Mouse (Mus musculus) lung, adult 2 months (tissue): ENCODE measurements around the gene Adcy10.

ENCODE experiments used
- CTCF ChIP-seq: fragments of 200-500 bp; IDR thresholded peaks from 2 replicates; pipeline ENCODE4 v1.5.1; 2011; ENCODE audit warnings: mild to moderate bottlenecking, low read length, control low read depth; ENCODE audit not compliant: insufficient read depth
- POLR2A ChIP-seq: fragments of 200-500 bp; IDR thresholded peaks from 2 replicates; pipeline ENCODE4 v1.6.1; 2011; ENCODE audit warnings: low read depth, mild to moderate bottlenecking, control low read depth, low read length, borderline replicate concordance; ENCODE audit errors: extremely low read depth

DNA sequence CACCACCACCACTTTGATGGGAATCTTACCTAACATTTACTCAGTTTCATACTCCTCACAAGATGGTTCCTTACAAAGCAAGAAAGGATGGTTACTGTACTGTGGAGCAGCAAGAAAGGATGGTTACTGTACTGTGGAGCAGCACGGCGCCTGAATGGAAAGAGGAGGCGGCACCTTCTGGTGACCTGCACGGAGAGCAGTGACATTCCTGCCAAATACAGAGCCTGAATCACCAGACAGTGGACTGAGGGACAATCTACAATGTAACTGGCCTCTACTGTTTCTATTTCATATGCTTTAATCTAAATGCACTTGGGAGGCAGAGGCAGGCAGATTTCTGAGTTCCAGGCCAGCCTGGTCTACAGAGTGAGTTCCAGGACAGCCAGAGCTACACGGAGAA is 140.1 kb downstream of the Adcy10 start:
- TF ChIP-seq CTCF (no peak), POLR2A (no peak)
